Mouse (Mus musculus) T-helper 17 cell (primary cell): ENCODE results near the gene Sln.

Experiments
- in situ Hi-C, 2 experiments: fragments of 300-600 bp; cut with MboI, MseI; formaldehyde crosslinking; loops; 1 replicate in 1 of 2; 2 replicates in 1 of 2; pipeline ENCODE4 v1.15.1; 2025; ENCODE audit warnings: high pct_unique_total_duplicates in 2 of 2

Sln gene

GRCm38 (mm10) chr9:53899836-53900235 lies 49.9 kb downstream of the Sln start:
- in situ Hi-C loops, result loop anchor here in 1 of 2 experiments (25.0 kb wide), 2 partner anchors 988 to 1438 kb away; no protein-coding TSS in a partner anchor

DNA sequence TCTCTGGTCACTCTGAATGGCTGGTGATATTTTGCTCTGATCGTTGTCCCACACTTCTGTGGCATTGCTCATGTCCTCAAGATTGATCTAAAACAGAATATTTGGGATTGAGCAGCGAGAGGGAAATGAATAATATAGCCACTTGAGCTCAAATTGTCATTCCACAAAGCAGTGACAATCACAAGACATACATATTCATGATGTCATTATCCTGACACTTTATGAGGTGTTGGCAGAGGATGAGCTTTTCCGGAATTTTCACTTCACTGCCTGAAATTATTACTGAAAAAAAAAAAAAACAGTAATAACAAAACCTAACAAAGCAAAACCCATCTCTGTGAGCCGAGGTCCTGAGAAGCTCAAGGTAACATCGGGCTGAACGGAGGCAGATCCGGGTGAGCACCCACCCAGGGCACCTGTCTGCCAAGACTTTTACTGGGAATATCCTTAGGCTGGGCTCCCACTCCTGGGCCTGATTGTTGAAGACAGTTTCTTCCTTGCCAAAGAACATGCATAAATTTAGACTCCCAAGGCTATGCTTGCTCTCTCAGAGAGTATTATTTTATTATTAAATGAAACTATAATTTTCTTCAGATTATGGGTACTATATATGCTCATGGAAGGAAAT lies 53.4 kb downstream of the Sln start:
- in situ Hi-C loops, result no loop called here
